Mouse (Mus musculus) intestine, postnatal 0 days (tissue): ENCODE measurements around the gene Plekhm2. TPM values are rescaled to one million over a fixed set of nuclear protein-coding genes. Genes with fewer than 3 reads are reported as not detected.
A peak's percentile ranks its signal among the peaks of the same experiment; 100 is the strongest.

Source experiments
- ATAC-seq: fragments of 200-750 bp; cut with Nextera tagmentation; 2 replicates; pipeline ENCODE4 v1.8.0; 2017; ENCODE audit warnings: mild to moderate bottlenecking, moderate TSS enrichment, moderate library complexity
- H3K27ac ChIP-seq: fragments of 300-500 bp; sonication (generic); 2 replicates; pipeline ENCODE4 v1.5.1; 2014; ENCODE audit warnings: mild to moderate bottlenecking, low read depth, low read length, moderate library complexity
- H3K27me3 ChIP-seq: fragments of 300-500 bp; sonication (generic); replicated peaks from 2 replicates; pipeline ENCODE4 v1.6.1; 2014; ENCODE audit warnings: low read length, mixed read lengths; ENCODE audit not compliant: control insufficient read depth, insufficient read depth
- H3K36me3 ChIP-seq: fragments of 300-500 bp; sonication (generic); 2 replicates; pipeline ENCODE4 v1.6.1; 2014; ENCODE audit warnings: mild to moderate bottlenecking, moderate library complexity; ENCODE audit not compliant: control insufficient read depth, insufficient read depth
- H3K4me1 ChIP-seq: fragments of 300-500 bp; sonication (generic); replicated peaks from 2 replicates; pipeline ENCODE4 v1.6.1; 2014; ENCODE audit warnings: antibody characterized with exemption, low read length, mixed read lengths; ENCODE audit not compliant: control insufficient read depth, insufficient read depth
- H3K4me2 ChIP-seq: fragments of 300-500 bp; sonication (generic); replicated peaks from 2 replicates; pipeline ENCODE4 v1.6.1; 2014; ENCODE audit warnings: low read depth, mild to moderate bottlenecking, moderate library complexity
- H3K4me3 ChIP-seq: fragments of 300-500 bp; sonication (generic); 2 replicates; pipeline ENCODE4 v1.5.1; 2014; ENCODE audit warnings: low read depth, low read length
- H3K9ac ChIP-seq: fragments of 300-500 bp; sonication (generic); 2 replicates; pipeline ENCODE4 v1.6.1; 2014; ENCODE audit warnings: mild to moderate bottlenecking, low read depth, low read length
- H3K9me3 ChIP-seq: fragments of 300-500 bp; sonication (generic); 2 replicates; pipeline ENCODE4 v1.6.1; 2016; ENCODE audit warnings: mixed run types; ENCODE audit not compliant: control insufficient read depth
- CTCF ChIP-seq: sonication (generic); IDR thresholded peaks from 2 replicates; pipeline ENCODE4 v1.5.1; 2016; ENCODE audit warnings: low read depth, mild to moderate bottlenecking, control low read depth, antibody characterized with exemption, moderate library complexity
- WGBS: fragments of 180-500 bp; shearing (Covaris S2); extraction: QIAGEN DNeasy Blood & Tissue Kit; methylation state at CpG from one replicate; pipeline ENCODE4 v1.1.7; 2014; 5-methylcytosine and 5-hydroxymethylcytosine counted together
- polyA plus RNA-seq: library from polyadenylated mRNA; unstranded; fragments of >200 nt; fragmentation: Nextera tagmentation; extraction: Ambion mirVana; gene quantifications from 2 replicates; pipeline ENCODE4 v1.2.1, GENCODE M21; 2015

The Plekhm2 gene
- polyA plus RNA-seq, 1 experiment from 2014 or later = 3.1 TPM

DNA sequence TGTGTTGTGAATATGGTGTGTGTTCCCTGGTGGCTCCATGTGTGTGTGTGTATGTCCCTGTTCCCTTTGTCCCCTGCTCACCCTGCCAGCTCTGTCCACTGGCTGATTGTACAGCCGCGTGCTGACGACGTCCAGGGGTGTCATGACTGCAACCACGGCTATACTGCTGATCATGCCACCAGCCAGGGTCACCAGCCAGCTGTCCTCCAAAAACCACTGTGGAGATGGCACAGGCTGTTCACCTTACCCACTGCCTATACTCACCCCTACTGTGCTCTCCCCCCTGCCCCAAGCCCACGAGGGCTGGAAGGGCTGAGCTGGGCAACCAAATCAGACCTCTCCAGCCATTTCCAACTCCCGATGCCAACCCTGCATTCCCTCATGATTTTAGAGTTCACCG, 43.4 kb downstream of the Plekhm2 start:
- H3K27ac ChIP-seq = no peak overlapping the region
- ATAC-seq = no peak
- H3K36me3 ChIP-seq = peaks cover 8% of the 10 kb centered on the region
- 85% methylated on average over 8 of the region's 8 CpGs for WGBS
- no peak overlapping the region for H3K4me3 ChIP-seq
- H3K9ac ChIP-seq = no peak overlapping the region
- H3K4me1 ChIP-seq = 0 out of 2 replicates have a peak, but pooled peaks cover 9% of the 10 kb centered on the region
- no peak for TF ChIP-seq CTCF
- H3K4me2 ChIP-seq = 0 out of 2 replicates have a peak overlapping the region, but pooled peaks have one; percentile 58
- no peaks in the 10 kb centered on the region for H3K9me3 ChIP-seq
- H3K27me3 ChIP-seq = no peaks in the 10 kb centered on the region

DNA sequence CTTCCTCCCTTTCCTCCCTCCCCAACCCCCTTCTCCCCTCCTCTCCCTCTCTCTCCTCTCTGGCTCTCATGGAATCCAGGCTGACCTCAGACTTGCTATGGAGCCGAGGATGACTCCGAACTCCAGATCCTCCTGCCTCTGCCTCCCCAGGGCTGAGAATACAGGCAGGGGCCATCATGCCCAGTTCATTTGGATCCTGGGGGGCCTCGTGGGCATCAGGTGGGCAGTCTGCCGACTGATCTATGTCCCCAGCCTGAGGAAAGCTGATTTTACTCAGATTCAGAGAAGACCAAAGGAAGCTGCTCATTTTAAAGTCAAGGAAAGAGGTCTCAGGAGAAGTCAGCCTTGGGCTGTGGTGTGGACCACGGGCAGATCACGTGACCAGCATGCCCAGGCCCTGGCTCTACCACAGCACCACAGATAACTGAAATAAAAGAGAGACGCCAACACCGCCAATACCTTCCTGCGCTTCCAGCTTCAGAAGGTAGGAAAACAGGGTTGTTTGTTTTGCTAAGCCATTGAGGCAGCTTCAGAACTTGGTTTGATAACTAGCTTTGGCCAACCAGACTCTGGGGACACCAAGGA, 45.3 kb downstream of the Plekhm2 start:
- no peaks in the 10 kb centered on the region for H3K9me3 ChIP-seq
- no peaks in the 10 kb centered on the region for H3K27me3 ChIP-seq
- H3K27ac ChIP-seq = 0 out of 2 replicates have a peak overlapping the region, but pooled peaks have one; percentile 93
- no peak overlapping the region; the same call in 1 of the 2 replicates for H3K4me2 ChIP-seq
- H3K4me1 ChIP-seq = 0 out of 2 replicates have a peak, but pooled peaks cover 6% of the 10 kb centered on the region
- no peak overlapping the region for H3K4me3 ChIP-seq
- H3K36me3 ChIP-seq = peaks cover 1% of the 10 kb centered on the region; the same call in 1 of the 2 replicates
- H3K9ac ChIP-seq = no peak overlapping the region
- ATAC-seq = no peak
- no peak for TF ChIP-seq CTCF
- WGBS = 89% methylated on average over 9 of the region's 9 CpGs

DNA sequence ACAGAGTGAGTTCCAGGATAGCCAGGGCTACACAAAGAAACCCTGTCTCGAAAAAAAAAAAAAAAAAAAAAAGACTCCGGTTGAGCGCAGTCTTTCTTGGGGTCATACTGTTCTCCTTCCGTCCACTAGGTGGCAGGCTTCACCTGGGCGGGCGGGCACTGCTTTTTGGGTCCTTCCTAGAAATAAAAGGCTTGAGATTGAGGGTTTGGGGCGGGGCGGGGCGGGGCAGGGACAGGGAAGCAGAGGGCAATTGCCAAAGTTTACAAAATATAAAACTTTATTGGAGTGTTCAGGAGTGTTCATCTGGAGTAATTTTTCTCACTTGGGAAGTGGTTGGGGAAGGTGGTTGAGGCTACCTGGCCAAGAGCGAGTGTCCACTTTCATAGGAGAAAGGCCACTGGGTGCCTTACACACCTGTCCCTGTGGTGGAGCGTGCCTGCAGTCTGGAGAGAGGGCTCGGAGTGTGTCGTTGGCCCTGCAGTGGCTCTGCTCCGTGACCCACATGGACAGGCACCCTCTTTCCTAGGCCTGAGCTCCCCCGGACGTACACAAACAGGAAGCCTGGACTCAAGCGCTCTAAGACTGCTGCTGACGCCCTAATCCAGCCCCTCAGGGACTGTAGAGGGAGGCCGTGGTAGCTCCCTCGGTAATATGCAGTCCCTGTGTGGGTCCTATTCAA, 46.0 kb downstream of the Plekhm2 start, which contains the start of gene Tmem82:
Gene Tmem82, minus strand, starts transcription at position 69 of the 679 bp plus-strand sequence.
- ATAC-seq = 0 out of 2 replicates have a peak, but pooled peaks have one; percentile 19
- Histone ChIP-seq H3K4me3 (peak within 1 kb of the TSS; percentile 57), H3K9ac (peak within 1 kb of the TSS; percentile 66), H3K27ac (peak within 1 kb of the TSS; percentile 93), H3K27me3 (no peaks in the 10 kb centered on the region), H3K4me1 (0 out of 2 replicates have a peak, but pooled peaks cover 4% of the 10 kb centered on the region), H3K36me3 (peaks cover 7% of the 10 kb centered on the region; the same call in 1 of the 2 replicates), H3K9me3 (no peaks in the 10 kb centered on the region), H3K4me2 (peak within 1 kb of the TSS; percentile 87)
- peak; percentile 78 for TF ChIP-seq CTCF
- 21% methylated on average over 20 of the region's 20 CpGs for WGBS

DNA sequence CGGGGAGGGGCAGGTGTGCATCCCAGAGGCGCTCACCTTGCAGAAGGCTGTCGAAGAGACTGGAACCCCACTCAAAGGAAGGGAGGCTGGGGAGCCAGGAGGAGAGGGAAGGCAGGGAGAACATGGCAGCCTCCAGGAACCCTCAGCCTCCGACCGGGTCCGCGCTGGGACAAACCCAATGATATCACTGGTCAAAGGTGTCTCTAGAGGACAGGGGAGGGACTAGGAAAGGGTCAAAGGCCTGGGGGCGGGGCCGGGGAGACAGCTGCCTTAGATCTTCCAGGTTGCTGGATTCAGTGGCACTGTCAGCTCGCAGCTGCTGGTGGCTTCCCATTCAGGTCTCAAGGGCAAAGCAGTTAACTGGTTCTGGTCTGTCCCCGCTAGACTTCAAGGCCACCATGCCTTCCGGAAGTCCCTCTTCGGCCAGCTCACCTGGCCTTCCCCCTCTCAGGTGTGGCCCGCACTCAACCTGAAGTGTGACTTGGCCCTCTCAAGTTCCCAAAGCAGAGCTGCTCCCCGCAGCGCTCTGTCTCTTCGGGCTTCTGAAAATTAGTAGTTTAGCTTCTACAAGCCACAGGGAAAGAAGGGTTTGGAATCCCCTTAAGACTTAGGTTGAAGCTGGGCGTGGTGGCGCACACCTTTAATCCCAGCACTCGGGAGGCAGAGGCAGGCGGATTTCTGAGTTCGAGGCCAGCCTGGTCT, 46.7 kb downstream of the Plekhm2 start:
- Histone ChIP-seq H3K27me3 (no peaks in the 10 kb centered on the region), H3K4me1 (no peaks in the 10 kb centered on the region), H3K36me3 (peaks cover 7% of the 10 kb centered on the region; the same call in 1 of the 2 replicates), H3K27ac (peak overlapping the region; percentile 93), H3K4me2 (peak overlapping the region; percentile 87), H3K9me3 (no peaks in the 10 kb centered on the region), H3K4me3 (peak overlapping the region; percentile 57), H3K9ac (peak overlapping the region; percentile 66)
- no peak for TF ChIP-seq CTCF
- ATAC-seq = peak; percentile 84
- 13% methylated on average over 22 of the region's 22 CpGs for WGBS

DNA sequence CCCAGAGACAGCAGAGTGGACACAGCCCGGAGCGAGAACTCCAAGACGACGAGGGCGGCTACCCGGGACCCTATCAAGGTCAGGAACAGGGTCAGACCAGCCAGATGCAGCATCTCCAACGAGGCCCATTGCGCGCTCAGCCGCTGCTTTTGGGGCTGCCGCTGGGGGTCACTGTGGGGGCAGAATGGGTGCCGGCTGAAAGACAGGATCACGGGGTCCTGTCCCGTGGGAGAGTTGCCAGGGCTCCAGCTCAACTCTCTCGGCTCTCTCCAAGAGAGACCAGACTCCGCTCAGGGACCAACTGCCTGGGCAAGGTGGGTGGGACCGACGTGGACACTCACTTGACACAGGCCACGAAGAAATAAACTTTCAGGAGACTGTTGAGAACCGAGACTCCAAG, 47.4 kb downstream of the Plekhm2 start:
- peak; percentile 15; the same call in 1 of the 2 replicates for ATAC-seq
- 8% methylated on average over 20 of the region's 20 CpGs for WGBS
- Histone ChIP-seq H3K27me3 (no peaks in the 10 kb centered on the region), H3K4me1 (no peaks in the 10 kb centered on the region), H3K4me2 (peak overlapping the region; percentile 87), H3K4me3 (peak overlapping the region; percentile 57), H3K27ac (peak overlapping the region; percentile 93), H3K9me3 (no peaks in the 10 kb centered on the region), H3K9ac (peak overlapping the region; percentile 66), H3K36me3 (peaks cover 7% of the 10 kb centered on the region; the same call in 1 of the 2 replicates)
- TF ChIP-seq CTCF = peak; percentile 83

DNA sequence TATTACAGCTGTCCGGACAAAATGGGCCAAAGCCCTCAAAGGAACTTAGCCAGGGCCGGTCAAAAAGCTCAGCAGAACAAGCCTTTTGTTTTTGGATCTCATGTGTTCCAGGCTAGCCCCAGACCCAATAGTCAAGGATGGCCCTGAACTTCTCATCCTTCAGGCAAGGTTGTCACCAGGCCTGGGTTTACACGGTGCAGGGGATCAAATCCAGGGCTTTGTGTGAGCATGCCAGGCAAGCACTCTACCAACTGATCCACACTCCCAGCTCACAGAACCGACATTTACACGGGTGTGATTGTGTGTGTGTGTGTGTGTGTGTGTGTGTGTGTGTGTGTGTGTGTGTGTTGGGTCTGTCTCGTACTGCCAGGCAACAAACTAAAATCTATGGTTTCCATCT, 47.9 kb downstream of the Plekhm2 start:
- no peaks in the 10 kb centered on the region for H3K27me3 ChIP-seq
- peak overlapping the region; percentile 87 for H3K4me2 ChIP-seq
- H3K4me1 ChIP-seq = no peaks in the 10 kb centered on the region
- ATAC-seq = no peak
- peak overlapping the region; percentile 57 for H3K4me3 ChIP-seq
- no peak for TF ChIP-seq CTCF
- 67% methylated on average over 6 of the region's 6 CpGs for WGBS
- H3K27ac ChIP-seq = no peak overlapping the region
- no peaks in the 10 kb centered on the region for H3K9me3 ChIP-seq
- peak overlapping the region; percentile 66; the same call in 1 of the 2 replicates for H3K9ac ChIP-seq
- H3K36me3 ChIP-seq = peaks cover 7% of the 10 kb centered on the region; the same call in 1 of the 2 replicates
